Mouse (Mus musculus) B cell, adult 2 months (primary cell): ENCODE results near the gene Krt36.

Source experiments
- DNase-seq, 2 experiments: peaks; one replicate each; pipeline ENCODE4 v3.0.0; 2022

Krt36 gene

GRCm38 (mm10) chr11:100087861-100088260 lies 17.6 kb downstream of the Krt36 start, which contains the start of gene Krt32:
Krt32 (minus strand) TSS chr11:100088226.
- DNase-seq: no peak

- no peak for DNase-seq
Observed at GRCm38 (mm10) chr11:100073873-100074272, 31.6 kb downstream of the Krt36 start.

- no peak for DNase-seq
Observed at GRCm38 (mm10) chr11:100067293-100068036, 38.0 kb downstream of the Krt36 start.

GRCm38 (mm10) chr11:100066236-100067010 lies 39.0 kb downstream of the Krt36 start:
- DNase-seq: no peak

- DNase-seq: no peak
Observed at GRCm38 (mm10) chr11:100058875-100059274, 46.6 kb downstream of the Krt36 start.

GRCm38 (mm10) chr11:100055686-100056655 lies 49.5 kb downstream of the Krt36 start:
- DNase-seq: no peak
